Mouse (Mus musculus): ENCODE data around the gene Fubp3. TPM values are rescaled to one million over a fixed set of nuclear protein-coding genes. Genes with fewer than 3 reads are reported as not detected.

The Fubp3 gene
- polyA plus RNA-seq, 1 experiment from 2014 or later = 89.3 TPM

DNA sequence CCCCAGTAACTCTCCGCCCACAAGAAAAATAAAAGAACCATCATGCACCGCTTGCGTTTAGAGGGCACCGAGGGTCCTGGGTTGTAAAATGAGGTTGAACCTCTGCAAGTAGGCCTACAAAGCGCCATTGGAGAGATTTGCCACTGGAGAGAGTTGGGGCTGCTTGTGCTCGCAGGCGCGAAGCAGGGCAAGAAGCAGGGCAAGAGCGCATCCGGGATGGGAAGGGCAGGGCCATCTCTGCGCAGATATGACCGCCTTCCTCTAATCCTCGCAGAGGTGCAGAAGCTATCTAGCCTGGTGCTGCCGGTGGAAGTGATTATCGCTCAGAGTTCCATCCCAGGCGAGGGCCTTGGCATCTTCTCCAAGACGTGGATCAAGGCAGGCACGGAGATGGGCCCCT, 69.5 kb downstream of the Fubp3 start:
- peaks cover 33% of the 10 kb centered on the region for H3K4me1 ChIP-seq
- H3K27ac ChIP-seq = no peak overlapping the region
- H3K4me2 ChIP-seq (replicated peaks) = no peak overlapping the region
- H3K9ac ChIP-seq = no peak overlapping the region
- no peaks in the 10 kb centered on the region for H3K9me3 ChIP-seq
- no peaks in the 10 kb centered on the region for H3K36me3 ChIP-seq
- H3K4me3 ChIP-seq = no peak overlapping the region
- WGBS = 5% methylated on average over 18 of the region's 18 CpGs
- peaks cover 100% of the 10 kb centered on the region for H3K27me3 ChIP-seq
- ATAC-seq (ENCODE audit: low FRiP score, low read depth) = no peak

GRCm38 (mm10) chr2:31653971-31654853, 81.8 kb downstream of the Fubp3 start:
- Histone ChIP-seq H3K36me3 (no peaks in the 10 kb centered on the region), H3K4me3 (peak overlapping the region; percentile 60), H3K4me2 (replicated peaks) (peak overlapping the region; percentile 99), H3K9ac (peak overlapping the region; percentile 54; the same call in 1 of the 2 replicates), H3K27me3 (peaks cover 95% of the 10 kb centered on the region), H3K27ac (no peak overlapping the region), H3K9me3 (peaks cover 5% of the 10 kb centered on the region; the same call in 1 of the 2 replicates), H3K4me1 (peaks cover 12% of the 10 kb centered on the region; the same call in 1 of the 2 replicates)
- no peak for ATAC-seq (ENCODE audit: low FRiP score, low read depth)
- under 1% methylated on average over 89 of the region's 109 CpGs for WGBS

DNA sequence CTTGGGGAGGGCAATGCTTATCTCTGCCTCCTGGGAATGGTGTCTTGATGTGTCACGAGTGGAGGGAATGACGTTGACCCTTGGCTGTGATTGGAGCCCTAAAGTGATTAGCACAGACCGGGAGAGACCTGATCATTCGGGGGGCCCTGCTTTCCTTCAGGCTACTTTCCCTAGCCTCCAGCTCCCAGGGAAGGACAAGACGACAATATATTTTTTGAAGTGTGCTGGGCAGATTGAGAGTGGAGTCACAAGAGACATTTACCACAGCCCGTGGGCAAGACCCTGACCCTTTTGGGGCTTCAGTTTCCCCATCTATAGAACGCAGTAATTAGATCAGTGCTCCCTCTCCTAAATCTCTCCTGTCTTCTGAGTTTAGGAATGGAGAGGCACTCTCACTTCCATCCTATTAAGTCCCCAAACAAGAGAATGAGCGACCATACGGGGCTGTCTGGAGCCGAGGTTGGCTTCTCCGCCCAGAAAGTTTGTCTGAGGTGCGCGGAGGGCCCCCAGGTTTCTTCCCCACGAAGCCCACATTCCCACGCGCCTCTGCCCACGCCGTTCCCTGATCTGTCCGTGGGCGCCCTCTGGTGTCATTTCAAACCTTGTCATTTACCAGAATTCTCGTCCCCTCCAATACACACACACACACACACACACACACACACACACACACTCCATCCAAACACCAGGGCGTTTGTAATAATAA, 82.6 kb downstream of the Fubp3 start:
- Histone ChIP-seq H3K9ac (no peak overlapping the region), H3K4me2 (replicated peaks) (peak overlapping the region; percentile 99), H3K4me3 (peak overlapping the region; percentile 60), H3K27me3 (peaks cover 89% of the 10 kb centered on the region), H3K27ac (no peak overlapping the region), H3K4me1 (peaks cover 12% of the 10 kb centered on the region; the same call in 1 of the 2 replicates), H3K36me3 (no peaks in the 10 kb centered on the region), H3K9me3 (peaks cover 8% of the 10 kb centered on the region; the same call in 1 of the 2 replicates)
- ATAC-seq (ENCODE audit: low FRiP score, low read depth) = no peak
- WGBS = 5% methylated on average over 22 of the region's 22 CpGs

GRCm38 (mm10) chr2:31656374-31656773, 83.9 kb downstream of the Fubp3 start:
- H3K9ac ChIP-seq = no peak overlapping the region
- H3K4me1 ChIP-seq = peaks cover 12% of the 10 kb centered on the region; the same call in 1 of the 2 replicates
- H3K9me3 ChIP-seq = peaks cover 8% of the 10 kb centered on the region; the same call in 1 of the 2 replicates
- no peaks in the 10 kb centered on the region for H3K36me3 ChIP-seq
- H3K4me2 ChIP-seq (replicated peaks) = no peak overlapping the region
- 80% methylated on average over 7 of the region's 7 CpGs for WGBS
- H3K27me3 ChIP-seq = peaks cover 82% of the 10 kb centered on the region
- H3K4me3 ChIP-seq = no peak overlapping the region
- H3K27ac ChIP-seq = no peak overlapping the region
- no peak for ATAC-seq (ENCODE audit: low FRiP score, low read depth)

DNA sequence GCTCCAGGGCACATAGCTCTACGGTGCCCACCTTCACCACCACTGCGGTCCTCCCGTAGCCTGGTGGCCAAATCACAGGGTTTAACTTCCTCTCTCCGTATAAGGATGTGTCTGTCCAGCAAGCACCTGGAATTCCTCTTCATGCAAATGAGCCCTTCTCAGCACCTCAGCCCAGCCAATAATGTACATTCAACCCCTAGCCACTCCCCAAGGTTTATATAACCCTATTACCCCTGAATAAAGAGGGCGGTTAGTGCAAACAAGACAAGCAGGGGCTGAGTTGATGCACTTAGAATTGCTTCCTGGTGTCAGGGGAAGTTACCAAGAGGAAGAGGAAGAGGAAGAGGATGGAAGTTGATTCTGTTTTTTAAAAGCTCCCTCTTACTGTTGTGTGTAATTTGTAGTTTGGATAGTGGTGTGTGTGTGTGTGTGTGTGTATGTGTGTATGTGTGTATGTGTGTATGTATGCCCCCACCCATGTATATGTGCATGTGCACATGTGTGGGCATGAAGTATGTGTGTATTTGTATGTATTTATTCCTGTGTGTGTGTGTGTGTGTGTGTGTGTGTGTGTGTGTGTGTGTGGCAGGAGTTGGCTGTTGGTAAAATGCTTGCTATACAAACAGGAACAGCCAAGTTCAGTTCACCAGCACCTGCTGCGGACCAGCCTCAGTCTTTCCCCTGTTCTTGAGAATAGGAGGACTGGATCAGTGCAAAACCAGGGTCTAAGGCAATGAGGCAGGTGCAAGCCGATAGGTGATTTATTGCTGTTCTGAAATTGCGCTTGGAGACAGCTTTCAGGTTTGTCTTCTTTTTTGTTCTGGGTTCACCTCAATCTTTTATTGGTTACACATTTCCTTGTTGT, 90.7 kb downstream of the Fubp3 start:
- H3K4me1 ChIP-seq = no peaks in the 10 kb centered on the region
- H3K36me3 ChIP-seq = no peaks in the 10 kb centered on the region
- no peak overlapping the region for H3K27ac ChIP-seq
- H3K4me2 ChIP-seq (replicated peaks) = no peak overlapping the region
- ATAC-seq (ENCODE audit: low FRiP score, low read depth) = no peak
- peaks cover 8% of the 10 kb centered on the region; the same call in 1 of the 2 replicates for H3K9me3 ChIP-seq
- H3K9ac ChIP-seq = no peak overlapping the region
- peaks cover 35% of the 10 kb centered on the region for H3K27me3 ChIP-seq
- no peak overlapping the region for H3K4me3 ChIP-seq
- 57% methylated on average over 8 of the region's 8 CpGs for WGBS

- no peak for ATAC-seq (ENCODE audit: low FRiP score, low read depth)
- H3K27me3 ChIP-seq = peaks cover 28% of the 10 kb centered on the region
- no peaks in the 10 kb centered on the region for H3K4me1 ChIP-seq
- H3K9me3 ChIP-seq = peaks cover 7% of the 10 kb centered on the region; the same call in 1 of the 2 replicates
- H3K9ac ChIP-seq = no peak overlapping the region
- no peak overlapping the region for H3K4me2 ChIP-seq (replicated peaks)
- no peak overlapping the region for H3K4me3 ChIP-seq
- 84% methylated on average over 1 of the region's 1 CpGs for WGBS
- H3K27ac ChIP-seq = no peak overlapping the region
- H3K36me3 ChIP-seq = no peaks in the 10 kb centered on the region
Measured at GRCm38 (mm10) chr2:31663804-31664180, 91.3 kb downstream of the Fubp3 start.

Small RNA genes within 50 kb of the gene (microRNA-seq; reads per million reads assigned to microRNA genes)
- not detected for gene Mir6998

Other genes starting within 250 kb of the Fubp3 start
- gene Ass1, start 102.4 kb upstream of the Fubp3 start, polyA plus RNA-seq (2015; fragmentation: Nextera tagmentation; extraction: Ambion mirVana) = 9.7 and 10.9 TPM in 2 replicates
- gene Prdm12, start 67.4 kb downstream of the Fubp3 start, polyA plus RNA-seq (2015; fragmentation: Nextera tagmentation; extraction: Ambion mirVana) = not detected in 2 replicates
- gene Exosc2, start 98.1 kb downstream of the Fubp3 start, polyA plus RNA-seq (2015; fragmentation: Nextera tagmentation; extraction: Ambion mirVana) = 73.7 and 78.1 TPM in 2 replicates
- 52.4 and 55.9 TPM in 2 replicates for gene Abl1, start 115.7 kb downstream of the Fubp3 start, polyA plus RNA-seq (2015; fragmentation: Nextera tagmentation; extraction: Ambion mirVana)
- gene Qrfp, start 237.9 kb downstream of the Fubp3 start, polyA plus RNA-seq (2015; fragmentation: Nextera tagmentation; extraction: Ambion mirVana) = 0.14 and 0.23 TPM in 2 replicates